Mouse (Mus musculus) regulatory T cell (primary cell): Measurements from ENCODE around the gene Gm9117.
"Not testable (repeated sequence)": the region's sequence is repeated elsewhere in the genome, so short reads cannot be mapped to it uniquely, and the experiment has no call there.

Experiments used
- in situ Hi-C: fragments of 300-600 bp; cut with MboI, MseI; formaldehyde crosslinking; loops from one replicate; pipeline ENCODE4 v1.15.1; 2025; ENCODE audit warnings: high pct_unique_total_duplicates

The Gm9117 gene

DNA sequence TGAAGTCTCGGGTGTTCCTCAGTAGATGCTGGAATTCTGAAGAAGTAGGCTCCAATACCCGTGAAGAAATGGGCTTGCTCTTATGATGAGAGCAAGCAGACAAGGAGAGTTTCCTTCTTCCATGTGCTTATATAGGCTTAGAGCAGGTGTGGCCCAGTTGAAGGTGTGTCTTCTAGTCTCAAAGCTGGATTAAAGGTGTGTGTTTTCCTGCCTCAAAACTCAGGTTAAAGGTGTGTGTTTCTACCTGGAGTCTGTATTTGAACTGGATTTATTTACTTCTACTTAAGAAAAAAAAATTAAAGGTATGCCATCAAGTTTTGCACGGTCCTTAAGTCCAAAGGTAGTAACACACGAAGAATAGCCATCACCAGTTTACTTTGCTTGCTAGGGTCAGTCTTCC, at the start of gene Gm9117:
Gene Gm9117, minus strand, starts transcription at position 101 of the 400 bp plus-strand sequence.
- in situ Hi-C loops = loop anchor here (25.0 kb wide), 1 partner anchor 1319 kb away; the partner anchor contains the start of gene Bnipl

DNA sequence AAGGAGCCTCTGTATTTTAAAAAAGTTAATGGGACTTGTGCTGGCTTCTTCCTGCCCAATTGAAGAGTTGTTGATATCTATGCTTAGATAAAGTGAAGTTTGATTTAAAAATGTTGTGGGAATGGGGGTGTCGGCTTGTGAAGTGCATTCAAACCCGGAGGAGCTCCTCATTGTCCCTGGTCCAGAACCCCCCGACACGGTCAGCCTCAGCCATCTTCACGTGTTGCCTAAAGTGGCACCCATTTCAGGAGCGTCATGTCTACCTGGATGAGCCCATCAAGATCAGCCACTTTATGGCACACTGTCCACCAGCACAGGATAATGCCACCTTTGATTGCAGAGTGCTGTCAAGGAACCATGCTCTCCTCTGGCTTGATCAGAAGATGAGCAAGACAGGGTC, 25.6 kb upstream of the Gm9117 start:
- in situ Hi-C loops = loop anchor here (5.0 kb wide), 1 partner anchor 108 kb away; no protein-coding TSS in a partner anchor

DNA sequence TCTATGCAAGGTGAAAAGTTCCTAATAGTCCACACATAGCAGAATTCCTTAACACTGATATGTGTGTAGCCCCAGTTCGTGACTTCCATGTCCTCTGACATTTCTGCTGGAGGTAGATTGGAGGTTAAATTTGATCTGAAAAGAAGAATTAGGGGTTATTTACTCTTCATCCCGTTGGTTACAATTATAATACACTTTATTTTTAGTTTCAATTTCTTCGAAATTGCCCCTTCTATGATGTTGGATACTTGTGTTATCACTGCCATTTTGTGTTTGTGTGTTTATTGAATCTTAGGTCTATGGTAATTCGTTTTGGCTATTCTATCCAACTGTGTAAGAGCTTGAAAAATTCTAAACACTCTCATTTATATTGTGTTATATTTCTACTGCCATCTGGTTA, 17.9 kb upstream of the Gm9117 start, which contains the start of gene Tdpoz5:
Gene Tdpoz5, minus strand, starts transcription at position 101 of the 400 bp plus-strand sequence.
- in situ Hi-C loops = not testable (repeated sequence)

DNA sequence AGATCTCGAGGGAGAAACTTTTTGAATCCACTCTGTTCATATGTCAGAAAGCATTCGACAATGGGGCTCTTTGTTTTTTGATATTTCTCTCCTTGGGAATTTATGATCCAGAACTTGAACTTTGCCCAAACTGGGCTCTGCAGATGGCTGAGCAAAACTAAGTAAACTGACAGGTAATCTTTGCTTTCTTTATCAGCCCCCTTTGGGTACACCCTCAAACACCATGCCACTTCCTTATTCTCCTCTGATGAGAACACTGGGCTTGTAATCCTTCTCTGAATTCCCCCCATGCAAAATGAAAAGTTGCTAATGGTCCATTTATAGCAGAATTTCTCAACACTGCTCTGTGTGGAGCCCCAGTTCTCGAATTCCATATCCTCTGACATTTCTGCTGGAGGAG, 5.0 kb downstream of the Gm9117 start:
- in situ Hi-C loops = loop anchor here (5.0 to 25.0 kb wide), 2 partner anchors 266 to 1324 kb away; partner anchors contain the start of gene Bnipl
